Mouse (Mus musculus) megakaryocyte, embryonic 14.5 days (primary cell): Measurements from ENCODE around the gene 9430097D07Rik.

Source experiments
- FLI1 ChIP-seq: IDR thresholded peaks from 2 replicates; pipeline ENCODE4 v1.6.1; 2012; ENCODE audit warnings: low read length, inconsistent platforms, mixed read lengths
- GATA1 ChIP-seq: IDR thresholded peaks from 3 replicates; pipeline ENCODE4 v1.6.1; 2012; ENCODE audit warnings: mixed read lengths, low read length, inconsistent platforms, borderline replicate concordance

DNA sequence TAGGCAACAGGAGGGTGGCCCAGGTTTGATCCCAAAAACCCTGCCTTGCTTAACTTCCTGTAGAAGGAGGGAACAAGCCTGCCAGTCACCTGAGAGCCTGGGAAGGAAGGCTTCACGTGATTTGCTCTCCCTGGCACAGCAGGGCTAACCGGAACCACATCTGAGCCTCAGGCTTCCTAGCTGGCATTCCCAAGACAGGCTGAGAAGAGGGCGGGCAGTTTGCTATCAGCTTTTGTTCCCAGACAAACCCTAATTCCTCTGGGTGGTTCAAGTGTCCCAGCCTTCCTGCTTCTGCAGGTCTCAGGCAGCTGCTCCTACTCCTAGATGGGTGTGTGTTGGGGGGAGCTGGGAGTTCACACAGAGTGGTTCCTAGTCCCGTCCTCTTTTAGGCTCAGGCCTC lies 20.0 kb downstream of the 9430097D07Rik start:
- no peak for TF ChIP-seq FLI1
- no peak for TF ChIP-seq GATA1
